Mouse (Mus musculus) ES-Bruce4 (cell line): Measurements from ENCODE around the gene Tdrd1.

Experiments used
- CTCF ChIP-seq: IDR thresholded peaks from one replicate; pipeline ENCODE4 v1.8.1; 2011; ENCODE audit warnings: low read depth, low read length
- EP300 ChIP-seq: IDR thresholded peaks from 2 replicates; pipeline ENCODE4 v1.6.1; 2011; ENCODE audit warnings: low read depth, low read length; ENCODE audit not compliant: insufficient read depth
- POLR2A ChIP-seq: IDR thresholded peaks from one replicate; pipeline ENCODE4 v1.8.1; 2011; ENCODE audit warnings: low read length; ENCODE audit not compliant: insufficient read depth

- TF ChIP-seq EP300 (no peak), CTCF (no peak), POLR2A (no peak)
Measured at GRCm38 (mm10) chr19:56904095-56904494, 78.1 kb downstream of the Tdrd1 start.
